Mouse (Mus musculus) C2C12 (cell line): ENCODE measurements around the gene Pus1. TPM values are rescaled to one million over a fixed set of nuclear protein-coding genes. Genes with fewer than 3 reads are reported as not detected.

Experiments used
- H3K27me3 ChIP-seq: one replicate; pipeline ENCODE4 v1.6.1; 2011; ENCODE audit not compliant: control insufficient read depth, insufficient read depth, insufficient read length
- H3K36me3 ChIP-seq: one replicate; pipeline ENCODE4 v1.6.1; 2011; ENCODE audit not compliant: control insufficient read depth, insufficient read depth
- H3K4me3 ChIP-seq: one replicate; pipeline ENCODE4 v1.5.1; 2011; ENCODE audit warnings: mild to moderate bottlenecking, control low read depth; ENCODE audit not compliant: poor library complexity, insufficient read depth, severe bottlenecking
- H3K79me2 ChIP-seq: one replicate; pipeline ENCODE4 v1.6.1; 2011; ENCODE audit not compliant: control insufficient read depth, insufficient read depth
- H3K79me3 ChIP-seq: one replicate; pipeline ENCODE4 v1.6.1; 2011; ENCODE audit warnings: low read depth, control low read depth
- H3ac ChIP-seq: one replicate; pipeline ENCODE3; 2011; ENCODE audit warnings: low read depth; ENCODE audit not compliant: control insufficient read depth, insufficient read length
- CEBPB ChIP-seq: IDR thresholded peaks from one replicate; pipeline ENCODE4 v1.6.1; 2011; ENCODE audit warnings: low read depth, mild to moderate bottlenecking, control low read depth, moderate library complexity
- CTCF ChIP-seq: IDR thresholded peaks from one replicate; pipeline ENCODE4 v1.5.1; 2011; ENCODE audit not compliant: control insufficient read depth, insufficient read depth, insufficient read length
- FOSL1 ChIP-seq: IDR thresholded peaks from one replicate; pipeline ENCODE4 v1.8.0; 2011; ENCODE audit warnings: mild to moderate bottlenecking, low read length; ENCODE audit not compliant: poor library complexity, insufficient read depth, severe bottlenecking
- MAX ChIP-seq: IDR thresholded peaks from one replicate; pipeline ENCODE4 v1.6.1; 2011; ENCODE audit warnings: mild to moderate bottlenecking, control low read depth
- MYOD1 ChIP-seq: IDR thresholded peaks from one replicate; pipeline ENCODE4 v1.6.1; 2011; ENCODE audit warnings: low read depth; ENCODE audit not compliant: control insufficient read depth, insufficient read length
- MYOG ChIP-seq: IDR thresholded peaks from one replicate; pipeline ENCODE4 v1.6.1; 2011; ENCODE audit not compliant: control insufficient read depth, insufficient read length; ENCODE audit errors: extremely low read depth
- USF1 ChIP-seq: IDR thresholded peaks from one replicate; pipeline ENCODE4 v1.6.1; 2011; ENCODE audit warnings: low read depth, mild to moderate bottlenecking, control low read depth, moderate library complexity
- polyA plus RNA-seq: library from polyadenylated mRNA; unstranded; fragments of >200 nt; fragmentation: generic; extraction: Trizol; gene quantifications from one replicate; pipeline ENCODE4 v1.2.1, GENCODE M21; 2012; ENCODE audit warnings: missing spikeins

The Pus1 gene
- polyA plus RNA-seq, 1 experiment = 62.3 TPM

DNA sequence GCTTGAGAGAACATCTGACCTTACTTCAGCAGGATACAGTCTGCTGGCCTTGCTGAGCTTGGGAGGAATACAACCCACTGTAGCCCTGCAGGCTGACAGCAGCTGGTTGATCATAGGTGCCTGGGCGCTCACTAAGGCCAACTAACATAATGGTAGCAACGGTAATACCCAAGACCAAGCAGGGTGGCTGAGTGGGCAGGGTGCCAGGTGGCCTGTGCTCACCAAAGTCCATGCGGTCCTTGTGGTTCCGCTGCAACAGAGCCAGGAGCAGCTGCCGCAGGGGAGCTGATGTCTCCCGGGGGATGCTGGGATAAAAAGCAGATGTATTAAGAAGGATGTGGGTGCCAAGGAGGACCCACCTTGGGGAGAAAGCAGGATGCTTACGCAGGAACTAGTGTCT, 13.9 kb upstream of the Pus1 start:
- H3K4me3 ChIP-seq = no peak overlapping the region
- TF ChIP-seq MYOD1 (no peak), MYOG (no peak), FOSL1 (no peak), CTCF (no peak), MAX (no peak), USF1 (no peak), CEBPB (no peak)
- H3ac ChIP-seq = no peak overlapping the region
- H3K79me3 ChIP-seq = no peaks in the 10 kb centered on the region
- H3K79me2 ChIP-seq = no peaks in the 10 kb centered on the region
- no peaks in the 10 kb centered on the region for H3K27me3 ChIP-seq
- peaks cover 38% of the 10 kb centered on the region for H3K36me3 ChIP-seq

DNA sequence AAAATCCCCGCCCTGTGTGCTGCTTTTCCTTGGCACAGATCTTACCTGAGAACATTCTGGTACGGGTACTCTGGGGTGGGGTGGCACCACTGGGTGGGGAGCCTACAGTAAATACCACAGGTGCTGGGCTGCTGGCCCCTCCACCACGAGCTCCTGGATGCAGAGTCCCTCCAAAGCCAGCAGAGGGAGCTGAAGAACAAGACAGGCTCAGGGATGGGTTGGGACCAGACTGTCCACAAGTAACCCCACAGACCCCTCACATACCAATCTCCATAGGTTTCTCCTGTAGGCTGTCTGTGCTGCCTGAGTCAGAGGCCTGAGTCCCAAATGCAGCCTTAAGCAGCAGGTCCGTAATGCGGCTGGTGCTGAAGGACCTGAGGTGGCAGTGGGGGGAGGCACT, 8.2 kb upstream of the Pus1 start:
- H3K27me3 ChIP-seq = no peaks in the 10 kb centered on the region
- H3K79me2 ChIP-seq = no peaks in the 10 kb centered on the region
- no peaks in the 10 kb centered on the region for H3K79me3 ChIP-seq
- peaks cover 42% of the 10 kb centered on the region for H3K36me3 ChIP-seq
- no peak overlapping the region for H3ac ChIP-seq
- no peak for TF ChIP-seq CEBPB
- peak; percentile 55 for TF ChIP-seq CTCF
- no peak overlapping the region for H3K4me3 ChIP-seq

DNA sequence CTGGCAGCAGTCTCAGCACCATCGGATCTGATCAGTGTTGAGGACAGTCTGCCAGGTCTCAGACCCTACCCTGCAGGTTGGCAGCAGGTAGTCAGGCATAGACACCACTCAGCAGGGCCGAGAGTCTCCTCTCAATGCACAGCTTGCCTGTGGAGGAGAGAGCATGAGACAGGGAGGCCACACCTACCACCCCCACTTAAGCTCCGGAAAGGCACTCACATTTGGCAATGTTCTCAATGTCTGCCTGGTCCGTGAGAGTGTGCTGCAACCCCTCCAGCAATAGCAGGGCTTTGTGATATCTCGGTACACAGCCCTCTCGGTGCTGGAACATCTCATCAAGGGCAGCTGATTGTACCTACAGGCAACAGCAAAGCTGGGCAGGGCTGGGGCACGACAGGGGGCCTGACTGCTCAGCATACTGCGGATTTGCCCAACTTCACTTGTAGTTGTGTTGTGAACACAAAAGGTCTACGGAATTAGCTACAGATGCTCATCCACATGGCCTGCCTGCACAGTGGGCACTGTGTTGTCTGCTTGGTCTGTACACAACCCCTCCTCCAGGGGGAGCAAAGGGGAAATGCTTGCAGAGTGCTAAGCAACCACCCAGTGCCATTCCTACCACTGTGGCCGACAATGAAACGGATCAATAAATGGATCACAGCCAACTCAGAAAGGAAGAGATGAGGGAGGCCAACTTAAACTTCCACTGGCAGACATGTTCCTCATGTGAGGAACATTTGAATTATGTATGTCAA, 5.8 kb upstream of the Pus1 start:
- peaks cover 26% of the 10 kb centered on the region for H3K36me3 ChIP-seq
- no peaks in the 10 kb centered on the region for H3K79me3 ChIP-seq
- H3ac ChIP-seq = no peak overlapping the region
- no peak overlapping the region for H3K4me3 ChIP-seq
- TF ChIP-seq CTCF = no peak
- no peak for TF ChIP-seq FOSL1
- no peak for TF ChIP-seq MYOG
- TF ChIP-seq MAX = no peak
- no peak for TF ChIP-seq USF1
- no peak for TF ChIP-seq MYOD1
- no peak for TF ChIP-seq CEBPB
- no peaks in the 10 kb centered on the region for H3K27me3 ChIP-seq
- H3K79me2 ChIP-seq = no peaks in the 10 kb centered on the region

DNA sequence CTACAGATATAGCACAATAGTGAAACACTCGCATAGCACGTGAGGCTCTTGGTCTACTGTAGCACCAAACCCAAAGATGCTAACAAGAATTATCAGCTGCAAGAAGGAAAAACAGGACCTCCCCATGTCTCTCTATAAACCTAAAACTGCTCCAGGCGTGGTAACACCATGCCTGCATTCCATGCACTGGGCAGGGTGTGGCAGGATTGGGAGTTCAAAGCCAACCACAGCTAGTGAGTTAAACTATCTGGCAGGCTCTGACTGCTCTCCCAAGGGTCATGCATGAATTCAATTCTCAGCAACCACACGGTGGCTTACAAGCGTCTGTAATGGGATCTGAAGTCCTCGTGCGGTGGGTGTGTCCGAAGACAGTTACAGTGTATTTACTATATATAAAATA, 2.7 kb upstream of the Pus1 start:
- Histone ChIP-seq H3K36me3 (peaks cover 26% of the 10 kb centered on the region), H3K79me3 (peaks cover 20% of the 10 kb centered on the region), H3K4me3 (no peak overlapping the region), H3K79me2 (peaks cover 23% of the 10 kb centered on the region), H3ac (no peak overlapping the region), H3K27me3 (no peaks in the 10 kb centered on the region)
- TF ChIP-seq MYOG = no peak
- no peak for TF ChIP-seq MAX
- TF ChIP-seq USF1 = no peak
- no peak for TF ChIP-seq FOSL1
- TF ChIP-seq CTCF = no peak
- TF ChIP-seq CEBPB = no peak

DNA sequence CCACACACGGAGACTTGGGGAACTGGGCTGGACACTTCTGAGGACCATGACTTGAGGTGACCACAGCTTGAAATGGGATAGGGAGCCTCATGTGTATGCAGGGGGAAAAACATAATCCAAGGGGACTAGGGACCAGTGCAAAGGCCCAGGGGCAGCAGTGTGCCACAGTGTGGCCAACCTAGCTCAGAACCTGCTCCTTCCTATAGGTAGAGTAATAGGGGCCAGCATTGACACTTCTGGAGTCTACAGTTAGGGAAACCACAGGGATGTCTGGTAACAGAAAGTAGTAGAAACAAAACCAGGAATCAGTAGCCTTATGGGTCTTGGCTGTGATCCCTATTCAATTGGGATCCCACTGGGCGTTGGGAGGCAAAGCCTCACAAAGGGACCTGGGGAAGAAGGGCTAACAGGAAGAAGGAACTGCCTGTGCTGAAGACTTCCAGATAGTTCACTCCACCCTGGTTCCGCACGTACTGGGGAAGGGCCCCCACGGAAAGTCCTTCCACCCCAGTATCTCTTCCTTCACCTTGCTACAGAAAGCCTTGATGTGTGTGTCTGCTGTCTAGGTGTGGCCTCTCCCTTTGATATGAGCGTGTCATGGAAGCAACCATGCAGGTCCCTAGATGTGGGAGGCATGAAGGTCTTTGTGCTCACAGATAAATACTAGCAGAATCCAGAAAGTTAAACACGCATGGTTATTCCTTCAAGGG, 1.2 kb upstream of the Pus1 start:
- H3K27me3 ChIP-seq = no peaks in the 10 kb centered on the region
- peaks cover 27% of the 10 kb centered on the region for H3K79me3 ChIP-seq
- H3K79me2 ChIP-seq = peaks cover 38% of the 10 kb centered on the region
- H3K4me3 ChIP-seq = no peak overlapping the region
- H3ac ChIP-seq = no peak overlapping the region
- TF ChIP-seq MAX = no peak
- no peak for TF ChIP-seq MYOD1
- TF ChIP-seq USF1 = no peak
- TF ChIP-seq MYOG = no peak
- TF ChIP-seq CEBPB = no peak
- no peak for TF ChIP-seq CTCF
- no peak for TF ChIP-seq FOSL1
- peaks cover 28% of the 10 kb centered on the region for H3K36me3 ChIP-seq
